Mouse (Mus musculus) forebrain, embryonic 13.5 days (tissue): ENCODE results near the gene Map3k5. TPM values are rescaled to one million over a fixed set of nuclear protein-coding genes. Genes with fewer than 3 reads are reported as not detected.
A peak's percentile ranks its signal among the peaks of the same experiment; 100 is the strongest.

Source experiments
- ATAC-seq: fragments of 200-750 bp; cut with Nextera tagmentation; 2 replicates; pipeline ENCODE4 v1.8.0; 2017
- H3K27ac ChIP-seq: fragments of 300-500 bp; sonication (generic); 2 replicates; pipeline ENCODE4 v1.5.1; 2015; ENCODE audit warnings: inconsistent platforms, mild to moderate bottlenecking, moderate library complexity
- H3K27me3 ChIP-seq: fragments of 300-500 bp; sonication (generic); 2 replicates; pipeline ENCODE4 v1.6.1; 2015; ENCODE audit warnings: mild to moderate bottlenecking, inconsistent platforms
- H3K36me3 ChIP-seq: fragments of 300-500 bp; sonication (generic); 2 replicates; pipeline ENCODE4 v1.6.1; 2015; ENCODE audit warnings: mild to moderate bottlenecking, inconsistent platforms; ENCODE audit not compliant: poor library complexity, severe bottlenecking
- H3K4me1 ChIP-seq: fragments of 300-500 bp; sonication (generic); 2 replicates; pipeline ENCODE4 v1.6.1; 2015; ENCODE audit warnings: inconsistent platforms
- H3K4me2 ChIP-seq: fragments of 300-500 bp; sonication (generic); 2 replicates; pipeline ENCODE4 v1.6.1; 2015; ENCODE audit warnings: inconsistent platforms, mild to moderate bottlenecking, moderate library complexity
- H3K4me3 ChIP-seq: fragments of 300-500 bp; sonication (generic); 2 replicates; pipeline ENCODE4 v1.5.1; 2015; ENCODE audit warnings: mild to moderate bottlenecking, inconsistent platforms
- H3K9ac ChIP-seq: fragments of 300-500 bp; sonication (generic); 2 replicates; pipeline ENCODE4 v1.6.1; 2015; ENCODE audit warnings: mild to moderate bottlenecking, inconsistent platforms
- H3K9me3 ChIP-seq: fragments of 300-500 bp; sonication (generic); replicated peaks from 2 replicates; pipeline ENCODE4 v1.6.1; 2016; ENCODE audit warnings: inconsistent platforms
- WGBS: fragments of 180-500 bp; shearing (Covaris S2); methylation state at CpG from one replicate; pipeline ENCODE4 v1.1.7; 2015; 5-methylcytosine and 5-hydroxymethylcytosine counted together
- polyA plus RNA-seq: library from polyadenylated mRNA; unstranded; fragments of >200 nt; fragmentation: Nextera tagmentation; extraction: Ambion mirVana; gene quantifications from 2 replicates; pipeline ENCODE4 v1.2.1, GENCODE M21; 2015

Map3k5 gene
- polyA plus RNA-seq, 1 experiment from 2014 or later, result 0.36 TPM

DNA sequence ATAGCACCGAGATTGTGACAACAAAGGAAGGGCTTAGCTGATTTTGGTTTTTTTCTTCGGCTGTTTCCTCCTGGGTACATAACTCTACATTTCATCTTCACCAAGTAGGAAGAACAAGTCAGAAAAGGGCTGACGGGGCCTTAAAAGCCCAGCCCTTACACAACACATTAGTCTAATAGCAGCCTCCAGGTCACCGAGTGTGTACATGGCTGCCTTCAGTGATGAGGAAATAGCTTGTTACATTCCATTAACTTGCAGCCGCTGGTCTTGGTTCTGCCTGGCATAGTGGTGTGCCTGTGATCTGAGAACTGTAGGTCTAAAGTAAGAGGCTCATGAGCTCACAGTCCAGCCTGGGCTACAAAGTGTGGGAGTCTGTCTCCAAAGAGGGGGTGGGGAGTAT is 230.5 kb downstream of the Map3k5 start:
- H3K9me3 ChIP-seq, result no peaks in the 10 kb centered on the region
- no peaks in the 10 kb centered on the region for H3K27me3 ChIP-seq
- WGBS, result 94% methylated on average over 5 of the region's 5 CpGs
- no peaks in the 10 kb centered on the region for H3K36me3 ChIP-seq
- H3K4me1 ChIP-seq, result peaks cover under 1% of the 10 kb centered on the region; the same call in 1 of the 2 replicates
- no peak overlapping the region for H3K9ac ChIP-seq
- ATAC-seq, result no peak
- H3K4me3 ChIP-seq, result no peak overlapping the region
- H3K4me2 ChIP-seq, result no peak overlapping the region
- no peak overlapping the region for H3K27ac ChIP-seq

DNA sequence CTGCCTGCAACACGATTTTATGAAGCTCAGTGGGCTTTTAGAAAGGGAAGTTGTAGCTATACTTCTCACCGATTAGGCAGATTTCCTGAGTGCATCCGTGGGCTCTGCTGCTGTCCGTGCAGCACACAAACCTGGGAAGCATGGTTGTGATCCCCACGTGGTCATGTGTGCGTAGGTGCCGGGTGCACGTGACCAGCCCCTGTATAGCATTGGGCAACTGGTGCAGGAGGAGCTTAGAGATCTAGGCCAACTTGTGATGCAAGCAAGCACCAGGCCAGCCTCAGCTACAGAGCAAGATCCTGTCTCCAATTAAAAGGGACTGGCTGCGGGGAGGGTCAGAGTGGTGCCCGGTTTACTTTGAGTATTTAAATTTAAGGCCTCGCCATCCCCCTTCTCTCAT is 232.5 kb downstream of the Map3k5 start:
- Histone ChIP-seq H3K27ac (no peak overlapping the region), H3K4me1 (peaks cover 20% of the 10 kb centered on the region), H3K36me3 (no peaks in the 10 kb centered on the region), H3K9ac (no peak overlapping the region), H3K27me3 (no peaks in the 10 kb centered on the region), H3K4me2 (no peak overlapping the region), H3K4me3 (no peak overlapping the region), H3K9me3 (no peaks in the 10 kb centered on the region)
- no peak for ATAC-seq
- WGBS, result 81% methylated on average over 11 of the region's 11 CpGs

DNA sequence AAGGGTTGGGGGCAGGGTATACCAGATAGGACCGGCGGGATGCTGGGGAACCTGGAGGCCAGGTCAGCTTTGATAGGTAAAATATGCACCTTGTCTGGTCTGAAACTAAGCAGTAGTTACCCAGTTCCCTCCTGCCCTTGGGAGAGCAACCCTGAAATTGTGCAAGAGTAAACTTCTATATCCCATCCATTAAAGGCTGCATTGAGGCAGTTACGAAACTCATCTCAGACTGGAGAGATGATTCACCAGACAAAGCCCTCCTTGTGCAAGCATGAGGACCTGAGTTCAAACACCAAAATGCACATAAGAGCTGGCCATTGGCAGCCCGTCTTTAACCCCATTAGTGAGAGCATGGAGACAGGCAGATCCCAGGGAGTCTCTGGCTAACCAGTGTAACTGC is 233.2 kb downstream of the Map3k5 start:
- no peak for ATAC-seq
- H3K4me1 ChIP-seq, result peaks cover 22% of the 10 kb centered on the region
- WGBS, result 87% methylated on average over 4 of the region's 4 CpGs
- no peaks in the 10 kb centered on the region for H3K36me3 ChIP-seq
- H3K4me2 ChIP-seq, result no peak overlapping the region
- no peak overlapping the region for H3K4me3 ChIP-seq
- no peaks in the 10 kb centered on the region for H3K9me3 ChIP-seq
- no peak overlapping the region for H3K27ac ChIP-seq
- H3K9ac ChIP-seq, result no peak overlapping the region
- no peaks in the 10 kb centered on the region for H3K27me3 ChIP-seq

DNA sequence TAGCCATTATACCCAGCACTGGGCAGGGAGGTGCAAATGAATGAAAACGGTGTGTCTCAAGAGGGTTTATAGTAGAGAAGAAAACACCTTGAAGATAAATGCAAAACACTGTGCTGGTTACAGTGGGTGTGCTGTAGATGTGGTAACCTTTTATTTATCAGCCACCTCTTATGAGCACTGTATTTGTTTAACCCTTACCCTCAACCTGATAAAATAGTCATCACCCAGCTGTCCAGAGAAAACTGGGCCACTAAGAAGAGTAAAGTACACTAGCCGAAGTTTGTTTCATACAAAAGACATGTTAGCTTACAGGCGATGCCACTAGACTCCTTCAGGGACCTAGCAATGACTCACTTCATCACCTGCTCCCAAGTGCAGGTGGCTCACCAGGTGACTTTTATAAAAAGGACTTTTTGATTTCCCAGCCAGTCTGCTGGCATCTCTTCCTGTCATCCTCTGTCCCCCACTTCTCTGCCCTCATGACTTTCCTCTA is 235.0 kb downstream of the Map3k5 start:
- WGBS, result 86% methylated on average over 3 of the region's 3 CpGs

DNA sequence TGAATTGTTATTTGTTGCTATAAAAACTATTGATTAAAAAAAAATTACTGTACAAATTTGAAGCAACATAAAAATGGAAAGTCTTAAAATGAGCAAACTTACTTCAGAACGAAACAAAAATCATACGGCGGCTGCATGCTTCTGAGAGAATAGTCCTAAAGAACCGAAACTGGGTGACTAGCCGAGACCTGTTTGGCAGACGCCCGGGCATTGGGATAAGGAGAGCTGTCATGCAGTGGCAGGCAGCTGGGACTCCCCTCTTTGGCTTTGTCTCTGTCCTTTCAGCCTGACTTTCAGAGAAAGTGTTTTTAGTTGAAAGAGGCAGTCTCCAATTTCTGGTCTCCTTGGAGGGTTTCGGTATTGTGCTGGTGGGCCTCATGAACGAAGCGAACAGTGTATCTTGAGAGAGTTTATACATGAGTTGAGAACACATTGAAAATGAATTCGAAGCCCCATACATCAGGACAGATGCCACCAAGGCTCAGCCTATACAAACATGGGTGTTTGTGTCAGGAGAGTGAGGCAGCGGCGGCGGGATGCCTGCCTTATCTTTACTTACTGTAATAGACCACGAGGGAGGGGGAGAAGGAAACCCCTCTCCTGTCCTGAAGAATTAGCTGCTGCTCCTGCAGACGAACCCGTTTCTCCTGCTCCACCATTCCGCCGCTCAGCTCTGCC is 235.8 kb downstream of the Map3k5 start:
- ATAC-seq, result peak; percentile 16
- Histone ChIP-seq H3K27ac (peak overlapping the region; percentile 51; the same call in 1 of the 2 replicates), H3K4me3 (peak overlapping the region; percentile 32), H3K36me3 (no peaks in the 10 kb centered on the region), H3K9ac (0 out of 2 replicates have a peak overlapping the region, but pooled peaks have one; percentile 34), H3K4me1 (peaks cover 22% of the 10 kb centered on the region), H3K9me3 (no peaks in the 10 kb centered on the region), H3K4me2 (peak overlapping the region; percentile 63), H3K27me3 (no peaks in the 10 kb centered on the region)
- 16% methylated on average over 19 of the region's 19 CpGs for WGBS

More for the DNA sequence above, 235.0 kb downstream of the Map3k5 start:
- Histone ChIP-seq H3K4me2 (no peak overlapping the region), H3K27me3 (no peaks in the 10 kb centered on the region), H3K9ac (no peak overlapping the region), H3K36me3 (no peaks in the 10 kb centered on the region), H3K9me3 (no peaks in the 10 kb centered on the region), H3K4me1 (peaks cover 22% of the 10 kb centered on the region), H3K4me3 (no peak overlapping the region), H3K27ac (no peak overlapping the region)
- ATAC-seq, result no peak

DNA sequence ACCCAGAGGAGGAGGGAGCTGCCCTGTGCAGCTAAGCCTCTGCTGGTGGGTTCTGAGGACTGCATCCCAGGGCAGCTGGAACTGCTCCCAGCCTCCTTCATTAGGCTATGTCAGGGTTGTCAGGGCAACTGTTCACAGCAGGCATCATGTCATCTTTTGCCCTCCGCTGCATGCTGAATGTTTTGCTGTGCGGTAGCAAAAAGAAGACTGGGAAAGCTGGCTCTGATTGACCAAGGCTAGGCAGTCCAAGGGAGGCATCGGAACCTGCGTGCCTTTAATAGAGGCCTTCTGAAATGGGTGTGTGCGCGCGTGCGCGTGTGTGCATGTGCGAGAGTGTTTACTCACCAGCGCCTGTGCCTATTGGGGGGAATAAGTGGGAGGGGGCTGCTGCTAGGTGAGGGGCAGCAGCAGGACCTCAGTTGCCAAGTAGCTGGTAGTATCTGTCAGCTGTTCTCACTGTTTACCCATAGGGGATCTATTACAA is 236.4 kb downstream of the Map3k5 start:
- H3K27me3 ChIP-seq, result no peaks in the 10 kb centered on the region
- WGBS, result 14% methylated on average over 11 of the region's 11 CpGs
- ATAC-seq, result peak; percentile 98
- peak overlapping the region; percentile 55 for H3K9ac ChIP-seq
- no peaks in the 10 kb centered on the region for H3K36me3 ChIP-seq
- H3K27ac ChIP-seq, result peak overlapping the region; percentile 51; the same call in 1 of the 2 replicates
- peaks cover 22% of the 10 kb centered on the region for H3K4me1 ChIP-seq
- H3K4me2 ChIP-seq, result peak overlapping the region; percentile 63
- no peaks in the 10 kb centered on the region for H3K9me3 ChIP-seq
- H3K4me3 ChIP-seq, result peak overlapping the region; percentile 32

DNA sequence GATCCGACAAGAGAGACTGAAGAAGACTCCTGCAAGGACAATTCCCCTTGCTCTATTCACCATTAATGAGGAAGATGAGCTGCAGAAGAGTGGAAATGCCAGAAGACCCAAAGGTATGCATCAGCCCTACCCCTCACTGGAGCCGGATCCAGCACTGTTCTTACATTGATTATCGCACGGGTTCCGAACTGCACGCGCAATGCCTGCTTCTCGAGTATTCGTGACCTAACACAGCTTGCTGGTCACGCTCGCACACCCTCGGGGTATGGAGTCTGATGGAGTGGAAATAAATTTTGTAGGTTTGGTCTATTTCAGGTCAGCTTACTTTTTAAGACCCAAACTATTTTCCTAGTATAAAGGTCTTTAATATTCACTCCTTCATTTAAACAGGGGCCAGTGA is 236.9 kb downstream of the Map3k5 start:
- no peaks in the 10 kb centered on the region for H3K36me3 ChIP-seq
- peak overlapping the region; percentile 32 for H3K4me3 ChIP-seq
- WGBS, result 68% methylated on average over 12 of the region's 12 CpGs
- H3K4me2 ChIP-seq, result peak overlapping the region; percentile 63
- ATAC-seq, result peak; percentile 20; the same call in 1 of the 2 replicates
- H3K9ac ChIP-seq, result peak overlapping the region; percentile 55; the same call in 1 of the 2 replicates
- peaks cover 22% of the 10 kb centered on the region for H3K4me1 ChIP-seq
- H3K9me3 ChIP-seq, result no peaks in the 10 kb centered on the region
- no peaks in the 10 kb centered on the region for H3K27me3 ChIP-seq
- H3K27ac ChIP-seq, result peak overlapping the region; percentile 51

DNA sequence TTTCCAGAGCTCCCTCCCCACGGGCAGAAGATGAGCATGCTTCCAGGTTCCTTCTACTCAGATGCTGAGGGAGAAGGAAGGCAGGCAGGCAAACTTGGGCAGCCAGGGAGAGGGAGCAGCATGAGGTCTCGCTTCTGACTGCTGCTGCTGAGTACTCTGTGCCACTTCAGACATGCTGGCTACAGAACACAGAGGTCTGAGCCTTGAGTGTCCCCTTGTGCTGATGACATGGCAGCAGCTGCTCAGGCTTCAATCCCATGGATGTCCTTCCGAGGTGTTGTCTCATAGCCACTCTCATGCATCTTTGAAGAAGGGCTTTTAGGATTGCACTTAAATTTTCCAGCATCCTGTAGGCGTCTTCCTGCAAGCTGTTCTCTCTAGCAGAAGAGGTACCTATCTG is 237.5 kb downstream of the Map3k5 start:
- Histone ChIP-seq H3K4me3 (no peak overlapping the region), H3K27ac (no peak overlapping the region), H3K27me3 (no peaks in the 10 kb centered on the region), H3K4me2 (no peak overlapping the region), H3K4me1 (peaks cover 22% of the 10 kb centered on the region), H3K9me3 (no peaks in the 10 kb centered on the region), H3K9ac (no peak overlapping the region; the same call in 1 of the 2 replicates), H3K36me3 (no peaks in the 10 kb centered on the region)
- 51% methylated on average over 4 of the region's 4 CpGs for WGBS
- ATAC-seq, result no peak

DNA sequence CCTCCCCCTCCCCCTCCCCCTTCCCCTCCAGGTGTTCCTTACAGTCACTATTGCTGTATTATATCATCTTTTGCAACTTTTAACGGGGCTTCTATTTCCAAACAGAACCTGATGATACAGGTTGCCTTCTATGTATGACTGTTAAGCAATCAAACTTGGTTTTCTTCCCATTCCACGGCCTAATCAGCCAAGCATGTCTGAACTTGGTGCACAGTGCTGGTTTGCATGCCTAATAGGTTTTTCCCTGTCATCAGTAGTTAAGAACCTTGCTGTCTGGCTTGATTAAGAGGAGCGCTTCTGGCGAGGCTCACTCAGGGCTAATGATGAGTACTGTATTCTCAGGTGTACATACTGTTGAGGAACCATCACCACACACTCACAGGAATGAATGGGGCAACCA is 239.5 kb downstream of the Map3k5 start:
- H3K4me3 ChIP-seq, result no peak overlapping the region
- H3K36me3 ChIP-seq, result no peaks in the 10 kb centered on the region
- ATAC-seq, result no peak
- no peak overlapping the region for H3K27ac ChIP-seq
- 84% methylated on average over 4 of the region's 4 CpGs for WGBS
- H3K9me3 ChIP-seq, result no peaks in the 10 kb centered on the region
- H3K4me1 ChIP-seq, result peaks cover 22% of the 10 kb centered on the region
- no peaks in the 10 kb centered on the region for H3K27me3 ChIP-seq
- no peak overlapping the region for H3K4me2 ChIP-seq
- H3K9ac ChIP-seq, result no peak overlapping the region

DNA sequence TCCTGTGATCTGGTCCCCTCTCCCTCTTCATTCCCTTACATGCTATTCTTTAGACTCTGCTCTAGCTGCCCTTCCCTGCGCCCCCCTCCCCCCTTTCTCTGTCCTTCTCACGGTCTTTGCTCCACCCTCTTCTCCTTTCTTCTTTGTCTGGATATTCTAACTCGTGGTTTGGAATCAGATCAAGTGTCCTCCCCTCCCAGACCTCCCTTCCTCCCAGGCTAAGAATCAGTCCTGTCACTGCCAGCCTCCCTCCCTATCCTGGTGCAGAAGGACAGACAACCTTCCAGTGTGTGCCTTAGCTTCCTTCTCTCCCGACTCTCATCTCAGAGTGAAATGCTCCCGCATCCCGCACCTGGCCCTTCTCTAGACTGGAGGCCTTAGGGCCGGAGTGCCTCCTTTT is 241.8 kb downstream of the Map3k5 start:
- no peak overlapping the region for H3K4me3 ChIP-seq
- H3K27ac ChIP-seq, result no peak overlapping the region
- H3K9me3 ChIP-seq, result no peaks in the 10 kb centered on the region
- H3K4me1 ChIP-seq, result peaks cover 10% of the 10 kb centered on the region
- ATAC-seq, result no peak
- H3K4me2 ChIP-seq, result no peak overlapping the region
- no peaks in the 10 kb centered on the region for H3K36me3 ChIP-seq
- no peak overlapping the region for H3K9ac ChIP-seq
- WGBS, result 65% methylated on average over 7 of the region's 7 CpGs
- no peaks in the 10 kb centered on the region for H3K27me3 ChIP-seq

DNA sequence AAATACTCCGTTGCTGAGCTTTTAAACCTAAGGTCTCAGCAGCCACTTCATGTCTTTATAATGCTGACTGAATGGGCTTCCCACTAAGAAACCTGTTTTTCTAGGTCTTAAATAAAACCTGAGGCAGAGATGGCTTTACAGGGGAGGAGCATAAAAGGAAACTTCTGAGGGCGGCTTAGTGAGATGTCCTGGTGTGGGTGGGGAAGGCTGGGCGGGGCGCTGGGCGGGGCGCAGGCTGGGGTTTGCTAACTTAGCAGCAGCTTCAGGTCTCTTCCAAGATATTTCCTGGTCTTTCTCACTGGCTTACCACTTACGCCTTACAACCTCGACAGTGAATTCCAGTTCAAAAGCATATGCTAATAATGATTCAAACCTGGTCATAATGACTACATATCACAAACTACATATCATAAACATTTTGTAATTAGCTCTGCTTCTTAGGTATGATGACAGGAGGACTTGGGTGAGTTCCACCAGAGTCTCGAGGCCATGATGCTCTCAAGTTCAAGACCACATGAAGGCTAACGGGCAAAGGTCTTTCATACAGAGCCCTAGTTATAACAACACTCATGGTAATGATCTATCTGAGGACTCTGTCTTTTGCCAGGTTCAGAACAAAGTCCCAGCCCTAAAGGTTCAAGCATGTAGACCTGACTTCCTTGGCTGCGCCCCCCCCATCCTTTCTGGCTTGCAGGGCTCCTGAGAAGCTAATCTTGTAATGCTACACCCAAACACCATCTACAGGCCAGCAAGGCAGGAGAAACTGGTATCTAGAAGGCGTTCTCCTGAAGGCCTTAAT is 244.7 kb downstream of the Map3k5 start:
- Histone ChIP-seq H3K27ac (no peak overlapping the region), H3K4me3 (no peak overlapping the region), H3K27me3 (no peaks in the 10 kb centered on the region), H3K4me1 (peaks cover 9% of the 10 kb centered on the region; the same call in 1 of the 2 replicates), H3K9me3 (no peaks in the 10 kb centered on the region), H3K4me2 (no peak overlapping the region), H3K36me3 (no peaks in the 10 kb centered on the region), H3K9ac (no peak overlapping the region)
- ATAC-seq, result no peak
- 42% methylated on average over 12 of the region's 12 CpGs for WGBS

DNA sequence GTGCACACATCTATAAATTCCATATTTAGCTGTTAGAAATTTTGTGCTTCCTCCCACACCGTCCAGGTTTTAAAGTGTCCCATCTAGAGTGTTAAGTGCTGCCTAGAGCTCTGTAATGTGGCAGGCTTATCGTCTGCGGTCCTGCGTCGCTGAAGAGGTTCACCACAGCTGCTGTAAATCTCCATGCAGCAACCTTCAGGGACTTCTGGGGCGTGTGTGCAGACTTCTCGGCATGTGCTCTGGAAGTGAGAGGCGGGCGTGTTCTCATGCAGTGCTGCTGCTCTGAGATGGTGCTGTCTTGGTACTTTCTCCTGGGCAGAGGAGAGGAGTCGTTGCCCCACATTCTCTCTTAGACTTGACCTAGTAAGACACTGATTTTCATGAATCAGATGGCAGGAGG is 246.9 kb downstream of the Map3k5 start:
- no peak overlapping the region for H3K4me3 ChIP-seq
- no peaks in the 10 kb centered on the region for H3K9me3 ChIP-seq
- ATAC-seq, result no peak
- no peak overlapping the region for H3K27ac ChIP-seq
- whole genome bisulfite sequencing, result 62% methylated on average over 10 of the region's 10 CpGs
- no peaks in the 10 kb centered on the region for H3K36me3 ChIP-seq
- no peak overlapping the region for H3K9ac ChIP-seq
- H3K27me3 ChIP-seq, result no peaks in the 10 kb centered on the region
- H3K4me2 ChIP-seq, result no peak overlapping the region
- peaks cover 9% of the 10 kb centered on the region; the same call in 1 of the 2 replicates for H3K4me1 ChIP-seq
